Mouse (Mus musculus): Measurements from ENCODE around the gene P2ry10b. TPM values are rescaled to one million over a fixed set of nuclear protein-coding genes. Genes with fewer than 3 reads are reported as not detected.

Gene P2ry10b
- not detected in 2 replicates for polyA plus RNA-seq (2012)

- TF ChIP-seq GATA1 (IDR thresholded peaks at IDR 0.05; ENCODE audit: low read length), result no peak
Observed at GRCm38 (mm10) chrX:107148681-107149080, at the start of gene P2ry10b. TSS of gene P2ry10b (plus strand) at chrX:107148927.

DNA sequence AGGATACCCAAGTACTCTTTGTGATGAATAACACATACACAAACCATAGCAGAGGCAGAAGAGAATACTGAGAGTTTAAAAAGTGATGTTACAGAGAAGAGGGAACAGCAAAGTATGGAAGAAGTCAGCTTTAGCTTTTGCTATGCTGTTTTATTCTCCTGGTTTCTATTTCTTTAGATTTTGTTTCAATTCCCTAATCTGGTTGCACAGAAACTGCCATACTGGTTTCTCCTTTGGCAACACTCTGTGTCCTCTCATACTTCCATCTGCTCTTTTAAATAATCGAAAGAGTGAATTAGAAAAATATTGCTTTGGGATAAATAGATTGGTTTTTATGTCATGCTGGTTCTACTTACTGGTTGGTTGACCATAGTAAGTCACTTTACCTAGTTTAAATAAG is 32.4 kb upstream of the P2ry10b start:
- no peak for TF ChIP-seq GATA1 (IDR thresholded peaks at IDR 0.05; ENCODE audit: low read length)

DNA sequence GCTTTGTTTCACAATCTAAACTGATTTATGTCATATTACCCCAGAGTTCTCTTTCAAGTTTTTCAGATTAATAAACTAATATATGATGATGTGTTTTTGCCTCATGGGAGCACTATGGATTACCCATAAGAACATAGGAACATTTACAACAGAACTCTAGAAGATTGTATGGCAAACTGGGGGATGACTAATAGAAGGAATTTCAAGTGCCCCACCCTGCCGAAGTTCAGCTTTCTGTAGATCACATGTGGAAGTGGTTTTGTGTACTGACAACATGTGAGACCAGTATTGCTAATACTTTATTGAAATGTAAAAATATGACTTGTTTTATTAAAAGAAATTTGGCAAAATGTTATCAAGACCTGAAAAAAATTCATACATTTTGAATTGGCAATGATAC is 31.7 kb upstream of the P2ry10b start:
- TF ChIP-seq GATA1 (IDR thresholded peaks at IDR 0.05; ENCODE audit: low read length), result no peak

DNA sequence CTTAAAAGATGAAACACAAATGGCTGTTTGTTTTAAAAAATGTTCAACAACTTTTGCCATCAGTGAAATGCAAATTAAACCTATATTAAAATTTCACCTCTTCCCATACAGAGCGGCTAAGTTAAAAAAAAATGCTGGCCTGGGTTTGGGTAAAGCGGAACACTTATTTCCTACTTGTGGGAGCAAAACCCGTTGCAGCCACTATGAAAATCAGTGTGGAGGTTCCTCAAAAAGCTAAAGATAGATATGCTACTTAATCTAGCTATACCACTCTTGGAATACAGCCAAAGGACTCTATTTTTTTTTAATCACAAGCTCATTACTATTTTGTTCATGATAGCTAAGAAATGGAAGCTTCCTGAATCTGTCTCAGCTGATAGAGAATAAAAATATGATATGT is 5.5 kb upstream of the P2ry10b start:
- no peak for TF ChIP-seq GATA1 (IDR thresholded peaks at IDR 0.05; ENCODE audit: low read length)

GRCm38 (mm10) chrX:107143930-107144329 is 4.8 kb upstream of the P2ry10b start:
- no peak for TF ChIP-seq GATA1 (IDR thresholded peaks at IDR 0.05; ENCODE audit: low read length)

GRCm38 (mm10) chrX:107149391-107149993 is 765 bp downstream of the P2ry10b start:
- TF ChIP-seq GATA1 (IDR thresholded peaks at IDR 0.05; ENCODE audit: low read length), result no peak

GRCm38 (mm10) chrX:107150027-107150426 is 1.3 kb downstream of the P2ry10b start:
- no peak for TF ChIP-seq GATA1 (IDR thresholded peaks at IDR 0.05; ENCODE audit: low read length)

- TF ChIP-seq GATA1 (IDR thresholded peaks at IDR 0.05; ENCODE audit: low read length), result no peak
Observed at GRCm38 (mm10) chrX:107150752-107151515, 2.2 kb downstream of the P2ry10b start.

DNA sequence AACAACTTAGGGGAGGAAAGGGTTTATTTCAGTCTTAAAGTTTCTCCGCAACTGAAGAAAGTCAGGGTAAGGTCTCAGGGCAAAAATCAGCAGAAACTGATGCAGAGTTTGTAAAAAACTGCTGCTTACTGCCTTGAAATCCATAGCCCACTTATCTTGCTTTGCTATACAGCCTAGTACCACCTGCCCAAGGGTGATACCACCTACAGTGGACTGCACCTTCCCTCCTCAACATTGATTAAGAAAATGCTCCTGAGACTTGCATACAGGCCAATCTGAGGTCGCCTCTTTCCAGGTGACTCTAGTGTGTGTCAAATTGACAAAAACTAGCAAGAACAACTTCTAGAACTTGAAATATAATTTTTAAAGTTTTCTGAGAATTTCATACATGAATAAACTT is 7.3 kb downstream of the P2ry10b start:
- no peak for TF ChIP-seq GATA1 (IDR thresholded peaks at IDR 0.05; ENCODE audit: low read length)

GRCm38 (mm10) chrX:107160496-107160895 is 11.8 kb downstream of the P2ry10b start:
- no peak for TF ChIP-seq GATA1 (IDR thresholded peaks at IDR 0.05; ENCODE audit: low read length)

- no peak for TF ChIP-seq GATA1 (IDR thresholded peaks at IDR 0.05; ENCODE audit: low read length)
Observed at GRCm38 (mm10) chrX:107168281-107168680, 19.6 kb downstream of the P2ry10b start.

DNA sequence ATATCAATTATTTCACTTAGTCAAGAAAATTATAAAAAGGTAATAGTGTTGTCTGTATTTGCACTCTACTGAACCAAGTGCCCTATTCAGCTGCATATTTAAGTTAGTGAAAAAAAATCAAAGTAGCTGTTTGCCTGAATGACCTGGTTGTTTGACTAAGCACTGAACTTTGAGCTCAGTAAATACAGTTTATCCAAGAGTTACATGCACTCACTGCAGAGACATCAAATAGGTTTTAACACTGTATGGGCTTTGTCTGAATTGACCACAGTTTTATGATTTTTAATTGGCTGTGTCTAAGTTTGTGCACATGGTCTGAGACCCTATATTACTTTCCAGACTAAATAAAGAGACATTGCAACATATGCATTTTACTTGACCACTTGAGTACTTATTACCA is 20.4 kb downstream of the P2ry10b start:
- no peak for TF ChIP-seq GATA1 (IDR thresholded peaks at IDR 0.05; ENCODE audit: low read length)

GRCm38 (mm10) chrX:107178742-107179141 is 30.0 kb downstream of the P2ry10b start:
- TF ChIP-seq GATA1 (IDR thresholded peaks at IDR 0.05; ENCODE audit: low read length), result no peak

GRCm38 (mm10) chrX:107217577-107218090 is 68.9 kb downstream of the P2ry10b start:
- TF ChIP-seq GATA1 (IDR thresholded peaks at IDR 0.05; ENCODE audit: low read length), result no peak

Other genes with a start within 250 kb of the P2ry10b start
- gene Lpar4, start 228.3 kb upstream of the P2ry10b start, polyA plus RNA-seq (2012), result 0.01 TPM in 1 of 2 replicates, not detected in the other
- gene P2ry10, start 60.4 kb upstream of the P2ry10b start, polyA plus RNA-seq (2012), result not detected in 2 replicates
- gene Gpr174, start 107.0 kb downstream of the P2ry10b start, polyA plus RNA-seq (2012), result 0.04 TPM in 2 replicates

All from G1E-ER4 (cell line).